Mouse (Mus musculus) heart, embryonic 12.5 days (tissue): ENCODE data around the gene Eif3k. TPM values are rescaled to one million over a fixed set of nuclear protein-coding genes. Genes with fewer than 3 reads are reported as not detected.
A peak's percentile ranks its signal among the peaks of the same experiment; 100 is the strongest.

Experiments used
- ATAC-seq: fragments of 200-750 bp; cut with Nextera tagmentation; 2 replicates; pipeline ENCODE4 v1.8.0; 2017; ENCODE audit warnings: moderate TSS enrichment, moderate library complexity; ENCODE audit not compliant: insufficient number of reproducible peaks, low FRiP score
- H3K27ac ChIP-seq: fragments of 300-500 bp; sonication (generic); 2 replicates; pipeline ENCODE4 v1.5.1; 2016; ENCODE audit warnings: mild to moderate bottlenecking, moderate library complexity; ENCODE audit not compliant: poor library complexity, severe bottlenecking
- H3K27me3 ChIP-seq: fragments of 300-500 bp; sonication (generic); replicated peaks from 2 replicates; pipeline ENCODE4 v1.6.1; 2016; ENCODE audit warnings: mild to moderate bottlenecking, moderate library complexity
- H3K36me3 ChIP-seq: fragments of 300-500 bp; sonication (generic); 2 replicates; pipeline ENCODE4 v1.6.1; 2016; ENCODE audit warnings: mild to moderate bottlenecking, moderate library complexity
- H3K4me1 ChIP-seq: fragments of 300-500 bp; sonication (generic); replicated peaks from 2 replicates; pipeline ENCODE4 v1.6.1; 2016; ENCODE audit warnings: mild to moderate bottlenecking
- H3K4me2 ChIP-seq: fragments of 300-500 bp; sonication (generic); 2 replicates; pipeline ENCODE4 v1.6.1; 2016; ENCODE audit warnings: mild to moderate bottlenecking, moderate library complexity
- H3K4me3 ChIP-seq: fragments of 300-500 bp; sonication (generic); 2 replicates; pipeline ENCODE4 v1.5.1; 2016; ENCODE audit warnings: mild to moderate bottlenecking
- H3K9ac ChIP-seq: fragments of 300-500 bp; sonication (generic); 2 replicates; pipeline ENCODE4 v1.6.1; 2016; ENCODE audit warnings: mild to moderate bottlenecking, moderate library complexity
- H3K9me3 ChIP-seq: fragments of 300-500 bp; sonication (generic); replicated peaks from 2 replicates; pipeline ENCODE4 v1.6.1; 2016; ENCODE audit warnings: mild to moderate bottlenecking, moderate library complexity
- WGBS: fragments of 180-500 bp; shearing (Covaris S2); methylation state at CpG from one replicate; pipeline ENCODE4 v1.1.7; 2016; 5-methylcytosine and 5-hydroxymethylcytosine counted together
- polyA plus RNA-seq: library from polyadenylated mRNA; unstranded; fragments of >200 nt; fragmentation: Nextera tagmentation; extraction: Ambion mirVana; gene quantifications from 2 replicates; pipeline ENCODE4 v1.2.1, GENCODE M21; 2016

The Eif3k gene
- polyA plus RNA-seq, 1 experiment from 2014 or later, result 254 TPM

- Histone ChIP-seq H3K9me3 (no peaks in the 10 kb centered on the region), H3K4me2 (peak overlapping the region; percentile 99), H3K36me3 (peaks cover 8% of the 10 kb centered on the region; the same call in 1 of the 2 replicates), H3K27ac (peak overlapping the region; percentile 58; the same call in 1 of the 2 replicates), H3K27me3 (no peaks in the 10 kb centered on the region), H3K4me3 (no peak overlapping the region), H3K4me1 (peaks cover 72% of the 10 kb centered on the region), H3K9ac (peak overlapping the region; percentile 52; the same call in 1 of the 2 replicates)
- ATAC-seq, result no peak
- WGBS, result 36% methylated on average over 1 of the region's 1 CpGs
Measured at GRCm38 (mm10) chr7:28957997-28958725, 23.5 kb downstream of the Eif3k start.

- peak overlapping the region; percentile 44 for H3K9ac ChIP-seq
Measured at GRCm38 (mm10) chr7:28957286-28957685, 24.4 kb downstream of the Eif3k start.

GRCm38 (mm10) chr7:28956270-28956669 is 25.4 kb downstream of the Eif3k start:
- Histone ChIP-seq H3K4me3 (no peak overlapping the region), H3K9ac (no peak overlapping the region), H3K4me2 (no peak overlapping the region), H3K27me3 (no peaks in the 10 kb centered on the region), H3K4me1 (peaks cover 91% of the 10 kb centered on the region), H3K36me3 (peaks cover 8% of the 10 kb centered on the region; the same call in 1 of the 2 replicates), H3K27ac (peak overlapping the region; percentile 77; the same call in 1 of the 2 replicates), H3K9me3 (no peaks in the 10 kb centered on the region)
- no peak for ATAC-seq
- WGBS, result 86% methylated on average over 1 of the region's 1 CpGs

More at GRCm38 (mm10) chr7:28957286-28957685, 24.4 kb downstream of the Eif3k start:
- Histone ChIP-seq H3K9me3 (no peaks in the 10 kb centered on the region), H3K36me3 (peaks cover 8% of the 10 kb centered on the region; the same call in 1 of the 2 replicates), H3K27me3 (no peaks in the 10 kb centered on the region), H3K4me1 (peaks cover 81% of the 10 kb centered on the region), H3K27ac (peak overlapping the region; percentile 58), H3K4me3 (no peak overlapping the region), H3K4me2 (peak overlapping the region; percentile 27)
- WGBS, result 58% methylated on average over 6 of the region's 6 CpGs
- ATAC-seq, result no peak

- Histone ChIP-seq H3K4me1 (peaks cover 94% of the 10 kb centered on the region), H3K4me2 (peak overlapping the region; percentile 13; the same call in 1 of the 2 replicates), H3K27ac (peak overlapping the region; percentile 77), H3K36me3 (peaks cover 10% of the 10 kb centered on the region; the same call in 1 of the 2 replicates), H3K9ac (peak overlapping the region; percentile 50), H3K9me3 (no peaks in the 10 kb centered on the region), H3K27me3 (no peaks in the 10 kb centered on the region), H3K4me3 (no peak overlapping the region)
- ATAC-seq, result no peak; the same call in 1 of the 2 replicates
- 42% methylated on average over 5 of the region's 5 CpGs for WGBS
Measured at GRCm38 (mm10) chr7:28955295-28955897, 26.3 kb downstream of the Eif3k start.

GRCm38 (mm10) chr7:28954773-28955172 is 26.9 kb downstream of the Eif3k start:
- H3K4me1 ChIP-seq, result peaks cover 94% of the 10 kb centered on the region
- H3K27me3 ChIP-seq, result no peaks in the 10 kb centered on the region
- H3K4me3 ChIP-seq, result no peak overlapping the region
- peak overlapping the region; percentile 50 for H3K9ac ChIP-seq
- H3K27ac ChIP-seq, result peak overlapping the region; percentile 77
- 81% methylated on average over 4 of the region's 4 CpGs for WGBS
- ATAC-seq, result no peak
- no peaks in the 10 kb centered on the region for H3K9me3 ChIP-seq
- no peak overlapping the region for H3K4me2 ChIP-seq
- peaks cover 17% of the 10 kb centered on the region; the same call in 1 of the 2 replicates for H3K36me3 ChIP-seq

- peaks cover 94% of the 10 kb centered on the region for H3K4me1 ChIP-seq
- no peaks in the 10 kb centered on the region for H3K27me3 ChIP-seq
- ATAC-seq, result peak; percentile 42; the same call in 1 of the 2 replicates
- H3K27ac ChIP-seq, result peak overlapping the region; percentile 89
- peak overlapping the region; percentile 51 for H3K4me2 ChIP-seq
- H3K9me3 ChIP-seq, result no peaks in the 10 kb centered on the region
- peaks cover 24% of the 10 kb centered on the region; the same call in 1 of the 2 replicates for H3K36me3 ChIP-seq
- WGBS, result 4% methylated on average over 2 of the region's 2 CpGs
- no peak overlapping the region for H3K4me3 ChIP-seq
- peak overlapping the region; percentile 65 for H3K9ac ChIP-seq
Measured at GRCm38 (mm10) chr7:28953476-28954376, 27.9 kb downstream of the Eif3k start.

- Histone ChIP-seq H3K4me1 (peaks cover 94% of the 10 kb centered on the region), H3K4me3 (no peak overlapping the region), H3K9ac (no peak overlapping the region), H3K27me3 (no peaks in the 10 kb centered on the region), H3K9me3 (no peaks in the 10 kb centered on the region), H3K36me3 (peaks cover 28% of the 10 kb centered on the region; the same call in 1 of the 2 replicates), H3K4me2 (0 out of 2 replicates have a peak overlapping the region, but pooled peaks have one; percentile 51), H3K27ac (peak overlapping the region; percentile 89)
- 25% methylated on average over 3 of the region's 3 CpGs for WGBS
- no peak for ATAC-seq
Measured at GRCm38 (mm10) chr7:28952786-28953185, 28.9 kb downstream of the Eif3k start.

- WGBS, result 37% methylated on average over 2 of the region's 2 CpGs
- Histone ChIP-seq H3K4me3 (no peak overlapping the region), H3K4me1 (peaks cover 96% of the 10 kb centered on the region), H3K27ac (peak overlapping the region; percentile 89), H3K27me3 (no peaks in the 10 kb centered on the region), H3K9me3 (no peaks in the 10 kb centered on the region), H3K9ac (peak overlapping the region; percentile 42; the same call in 1 of the 2 replicates), H3K4me2 (peak overlapping the region; percentile 20; the same call in 1 of the 2 replicates), H3K36me3 (peaks cover 28% of the 10 kb centered on the region; the same call in 1 of the 2 replicates)
- ATAC-seq, result no peak
Measured at GRCm38 (mm10) chr7:28951764-28952163, 29.9 kb downstream of the Eif3k start.

GRCm38 (mm10) chr7:28950346-28951037 is 31.2 kb downstream of the Eif3k start:
- H3K9ac ChIP-seq, result no peak overlapping the region
- peaks cover 96% of the 10 kb centered on the region for H3K4me1 ChIP-seq
- H3K4me2 ChIP-seq, result no peak overlapping the region
- no peaks in the 10 kb centered on the region for H3K27me3 ChIP-seq
- peaks cover 28% of the 10 kb centered on the region; the same call in 1 of the 2 replicates for H3K36me3 ChIP-seq
- H3K4me3 ChIP-seq, result no peak overlapping the region
- WGBS, result 87% methylated on average over 10 of the region's 10 CpGs
- H3K27ac ChIP-seq, result peak overlapping the region; percentile 45; the same call in 1 of the 2 replicates
- no peak for ATAC-seq
- no peaks in the 10 kb centered on the region for H3K9me3 ChIP-seq

GRCm38 (mm10) chr7:28949298-28949697 is 32.4 kb downstream of the Eif3k start:
- Histone ChIP-seq H3K4me3 (no peak overlapping the region), H3K27ac (peak overlapping the region; percentile 99), H3K9ac (peak overlapping the region; percentile 21; the same call in 1 of the 2 replicates), H3K27me3 (no peaks in the 10 kb centered on the region), H3K9me3 (no peaks in the 10 kb centered on the region), H3K4me1 (peaks cover 95% of the 10 kb centered on the region), H3K36me3 (peaks cover 23% of the 10 kb centered on the region; the same call in 1 of the 2 replicates), H3K4me2 (0 out of 2 replicates have a peak overlapping the region, but pooled peaks have one; percentile 5)
- 72% methylated on average over 2 of the region's 2 CpGs for WGBS
- ATAC-seq, result no peak
